In genomic region chr13:112553304-112553703, GRCm38 (mm10) we compare ENCODE assay signal across 18 mouse cellular contexts. TPM values are rescaled to one million over a fixed set of nuclear protein-coding genes. Genes with fewer than 3 reads are reported as not detected.
"Had no signal": no experiment of that assay in that cellular context is flagged by ENCODE, and none has a peak within 500 bp of the region (broad histone marks: within the 10 kb centered on the region; RNA-seq: fewer than 3 reads in every experiment).

No protein-coding gene starts in this region.

- H3K4me3 ChIP-seq: neural tube, embryonic 12.5 days; neural tube, embryonic 13.5 days; neural tube, embryonic 15.5 days; stomach, embryonic 15.5 days had no signal

- H3K9me3 ChIP-seq: neural tube, embryonic 12.5 days; neural tube, embryonic 13.5 days; neural tube, embryonic 15.5 days; stomach, embryonic 15.5 days had no signal

- H3K27me3 ChIP-seq: neural tube, embryonic 12.5 days; neural tube, embryonic 13.5 days; neural tube, embryonic 15.5 days; stomach, embryonic 15.5 days had no signal

- H3K9ac ChIP-seq: neural tube, embryonic 12.5 days; neural tube, embryonic 13.5 days; neural tube, embryonic 15.5 days; stomach, embryonic 15.5 days had no signal

- H3K27ac ChIP-seq: neural tube, embryonic 12.5 days; neural tube, embryonic 13.5 days; neural tube, embryonic 15.5 days; stomach, embryonic 15.5 days; stomach, postnatal 0 days had no signal

- DNase-seq: retina, postnatal 1 day; right cerebral cortex, adult 18-20 months; right cerebral cortex, postnatal 14 days; right cerebral cortex, postnatal 25 days; right cerebral cortex, postnatal 4 days; spleen, adult 18-20 months; thymus, adult 18-20 months; thymus, adult 2 months; thymus, postnatal 14 days; thymus, postnatal 25 days; thymus, postnatal 36 days; thymus, postnatal 4 days had no signal

- H3K36me3 ChIP-seq: neural tube, embryonic 12.5 days; neural tube, embryonic 13.5 days; neural tube, embryonic 15.5 days; stomach, embryonic 15.5 days had no signal

- H3K4me1 ChIP-seq: neural tube, embryonic 12.5 days; neural tube, embryonic 13.5 days; neural tube, embryonic 15.5 days; stomach, embryonic 15.5 days had no signal

RNA-seq across cellular contexts. Expression of gene Il31ra, which starts 40.9 kb away (rescaled TPM):
- polyA plus RNA-seq: small intestine, adult 2 months had no signal
